Mouse (Mus musculus) ES-CJ7 (cell line): ENCODE measurements around the gene Itga2b.

Experiments used
- DNase-seq: peaks from one replicate; pipeline ENCODE4 v3.0.0; 2011; ENCODE audit warnings: low read depth, low spot score

The Itga2b gene

DNA sequence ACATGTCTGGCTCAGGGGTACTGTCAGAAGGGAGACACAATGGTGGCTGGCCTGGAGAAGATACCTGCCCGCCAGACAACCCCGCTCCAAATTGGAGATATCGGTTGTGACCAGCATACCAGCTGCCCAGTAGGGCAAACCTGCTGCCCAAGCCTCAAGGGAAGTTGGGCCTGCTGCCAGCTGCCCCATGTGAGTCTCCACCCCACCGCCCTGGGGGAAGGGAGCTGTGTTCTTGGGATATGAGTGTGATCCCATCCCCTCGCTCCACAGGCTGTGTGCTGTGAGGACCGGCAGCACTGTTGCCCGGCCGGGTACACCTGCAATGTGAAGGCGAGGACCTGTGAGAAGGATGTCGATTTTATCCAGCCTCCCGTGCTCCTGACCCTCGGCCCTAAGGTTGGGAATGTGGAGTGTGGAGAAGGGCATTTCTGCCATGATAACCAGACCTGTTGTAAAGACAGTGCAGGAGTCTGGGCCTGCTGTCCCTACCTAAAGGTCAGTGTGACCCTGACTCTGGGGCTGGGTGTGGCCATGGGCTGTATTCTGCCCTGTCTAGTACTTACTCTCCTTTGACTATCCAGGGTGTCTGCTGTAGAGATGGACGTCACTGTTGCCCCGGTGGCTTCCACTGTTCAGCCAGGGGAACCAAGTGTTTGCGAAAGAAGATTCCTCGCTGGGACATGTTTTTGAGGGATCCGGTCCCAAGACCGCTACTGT is 34.0 kb downstream of the Itga2b start:
- DNase-seq: no peak

DNA sequence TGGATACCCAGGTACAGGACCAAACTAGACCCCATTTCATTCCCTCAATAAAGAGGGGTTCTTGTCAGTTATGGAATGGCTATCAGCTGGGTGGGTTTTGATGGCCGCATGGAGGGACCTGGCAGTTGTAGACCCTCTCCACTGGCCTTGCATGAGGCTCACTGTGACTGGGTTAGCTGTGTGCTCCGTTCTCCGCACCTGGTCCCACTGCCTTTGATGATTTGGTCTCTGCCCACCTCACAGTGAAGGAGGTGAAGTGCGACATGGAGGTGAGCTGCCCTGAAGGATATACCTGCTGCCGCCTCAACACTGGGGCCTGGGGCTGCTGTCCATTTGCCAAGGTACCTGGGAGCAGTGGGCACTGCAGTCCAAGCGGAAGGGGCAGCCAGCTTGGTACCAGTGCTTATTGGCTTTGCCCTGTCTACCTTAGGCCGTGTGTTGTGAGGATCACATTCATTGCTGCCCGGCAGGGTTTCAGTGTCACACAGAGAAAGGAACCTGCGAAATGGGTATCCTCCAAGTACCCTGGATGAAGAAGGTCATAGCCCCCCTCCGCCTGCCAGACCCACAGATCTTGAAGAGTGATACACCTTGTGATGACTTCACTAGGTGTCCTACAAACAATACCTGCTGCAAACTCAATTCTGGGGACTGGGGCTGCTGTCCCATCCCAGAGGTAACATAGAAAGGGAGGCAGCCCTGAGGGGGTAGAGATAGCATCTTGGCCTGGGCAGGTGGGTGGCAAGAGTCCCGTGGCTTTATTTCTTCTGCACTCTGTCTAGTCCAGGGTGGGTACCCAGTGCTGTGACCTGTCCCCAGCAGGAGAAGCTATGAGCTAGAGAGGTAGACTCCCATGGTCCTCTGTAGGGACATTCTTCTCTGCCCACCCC is 34.9 kb downstream of the Itga2b start:
- DNase-seq: no peak

DNA sequence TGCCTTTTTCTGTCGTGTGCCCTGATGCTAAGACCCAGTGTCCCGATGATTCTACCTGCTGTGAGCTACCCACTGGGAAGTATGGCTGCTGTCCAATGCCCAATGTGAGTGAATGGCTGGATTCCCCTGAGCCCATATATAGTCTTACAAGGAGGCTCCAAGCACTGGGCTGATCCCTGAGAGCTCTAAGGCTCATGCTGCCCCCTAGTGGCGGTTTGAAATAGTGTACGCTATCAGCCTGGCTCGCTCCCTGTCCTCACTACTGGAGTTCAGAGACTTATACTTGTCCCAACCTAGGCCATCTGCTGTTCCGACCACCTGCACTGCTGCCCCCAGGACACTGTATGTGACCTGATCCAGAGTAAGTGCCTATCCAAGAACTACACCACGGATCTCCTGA is 35.5 kb downstream of the Itga2b start:
- DNase-seq: peak; percentile 91

DNA sequence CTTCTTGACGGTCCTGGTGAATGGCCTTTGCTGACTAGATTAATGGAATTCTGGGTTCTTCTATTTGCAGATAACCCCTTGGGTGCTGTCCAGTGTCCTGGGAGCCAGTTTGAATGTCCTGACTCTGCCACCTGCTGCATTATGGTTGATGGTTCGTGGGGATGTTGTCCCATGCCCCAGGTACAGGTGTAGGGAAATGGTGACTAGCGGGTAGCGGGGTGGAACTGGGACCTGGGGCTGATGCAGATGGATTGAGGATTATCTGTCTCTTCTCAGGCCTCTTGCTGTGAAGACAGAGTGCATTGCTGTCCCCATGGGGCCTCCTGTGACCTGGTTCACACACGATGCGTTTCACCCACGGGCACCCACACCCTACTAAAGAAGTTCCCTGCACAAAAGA is 36.1 kb downstream of the Itga2b start:
- no peak for DNase-seq

DNA sequence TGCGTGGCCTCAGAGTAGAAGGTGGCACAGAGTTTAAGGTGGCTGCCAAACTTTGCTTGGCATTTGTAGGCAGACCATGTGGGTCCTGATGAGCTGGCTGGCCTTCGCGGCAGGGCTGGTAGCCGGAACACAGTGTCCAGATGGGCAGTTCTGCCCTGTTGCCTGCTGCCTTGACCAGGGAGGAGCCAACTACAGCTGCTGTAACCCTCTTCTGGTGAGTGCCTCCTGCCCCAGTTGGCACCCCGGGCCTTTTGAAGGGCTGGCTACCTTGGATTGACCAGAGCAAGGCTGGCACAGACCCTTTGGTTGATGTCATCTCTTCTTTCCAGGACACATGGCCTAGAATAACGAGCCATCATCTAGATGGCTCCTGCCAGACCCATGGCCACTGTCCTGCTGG is 37.0 kb downstream of the Itga2b start:
- DNase-seq: no peak

DNA sequence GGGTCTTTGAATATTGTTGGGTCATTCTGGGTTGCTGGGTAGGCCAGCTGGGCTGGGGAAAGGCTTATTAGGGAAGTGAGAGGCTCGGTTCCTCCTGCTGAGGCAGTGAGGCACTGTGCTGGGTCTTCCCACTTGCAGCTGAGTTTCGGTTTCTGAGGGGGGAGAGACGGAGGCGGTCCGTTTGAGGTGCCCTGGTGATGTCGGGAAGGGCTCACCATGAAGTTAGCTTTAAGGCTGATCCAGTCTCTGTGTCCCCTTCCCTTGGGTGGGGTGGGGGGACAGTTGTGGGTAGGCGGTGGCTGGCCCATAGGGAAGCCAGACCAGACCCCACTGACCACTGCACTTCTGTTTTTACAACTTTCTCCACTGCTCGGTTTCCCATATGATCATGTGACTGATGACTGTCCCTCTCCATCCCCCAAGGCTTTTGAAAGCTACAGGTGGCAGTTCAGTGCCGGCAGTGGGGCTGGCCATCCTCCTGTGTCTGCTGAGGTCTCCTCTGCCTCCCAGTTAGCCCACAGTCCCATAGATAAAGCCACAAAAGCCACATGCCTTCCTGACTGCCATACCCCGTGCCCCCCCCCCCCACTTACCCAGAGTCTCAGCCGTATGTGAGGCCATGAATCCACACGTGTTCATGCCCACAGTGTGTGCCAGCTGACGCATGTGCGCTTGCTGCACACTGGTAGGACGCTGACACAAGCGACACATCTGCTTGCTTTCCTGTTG is 37.6 kb downstream of the Itga2b start:
- no peak for DNase-seq

DNA sequence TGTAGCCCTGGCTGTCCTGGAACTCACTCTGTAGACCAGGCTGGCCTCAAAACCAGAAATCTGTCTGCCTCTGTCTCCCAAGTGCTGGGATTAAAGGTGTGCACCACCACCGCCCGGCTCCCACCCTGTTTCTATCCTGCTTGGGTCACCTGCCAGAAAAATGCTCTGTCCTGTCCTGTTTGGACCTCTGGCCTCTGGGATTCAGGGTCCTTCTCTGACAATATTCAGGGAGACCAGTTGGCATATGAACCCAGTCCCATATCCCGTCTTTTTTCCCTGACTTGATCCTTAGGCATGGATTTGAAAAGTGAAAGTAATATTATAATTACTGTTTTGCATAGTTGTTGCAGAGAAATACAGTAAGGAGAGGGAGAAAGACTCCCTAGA is 38.2 kb downstream of the Itga2b start:
- no peak for DNase-seq

DNA sequence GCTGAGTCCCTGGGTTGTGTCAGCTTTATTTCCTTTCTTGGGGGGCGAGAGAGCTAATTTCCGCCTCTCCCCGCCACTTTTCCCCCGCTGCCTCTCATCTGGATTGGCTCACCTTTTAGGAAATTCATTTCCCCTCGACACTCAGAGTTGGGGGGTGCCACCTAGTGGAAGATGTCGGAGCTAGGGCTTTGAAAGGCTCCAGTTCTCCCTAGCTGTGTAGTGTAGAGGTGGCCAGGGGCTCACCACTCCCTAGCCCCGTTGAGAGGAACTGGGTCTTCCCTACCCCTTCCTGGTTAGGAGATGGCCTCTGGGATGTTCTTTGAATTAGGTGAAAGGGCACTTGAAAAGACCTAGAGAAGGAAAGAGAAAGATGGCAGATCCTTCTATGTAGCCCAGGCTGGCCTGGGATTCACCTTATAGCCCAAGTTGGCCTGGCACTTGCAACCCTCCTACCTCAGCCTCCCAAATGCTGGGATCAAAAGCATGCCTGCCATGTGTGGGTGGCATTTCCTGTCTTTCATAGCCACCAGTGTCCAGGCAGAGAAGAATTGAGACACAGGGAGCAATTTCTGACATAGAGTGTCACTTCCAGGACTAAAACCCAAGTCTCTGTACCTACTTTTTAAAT is 38.8 kb downstream of the Itga2b start:
- DNase-seq: peak; percentile 90

DNA sequence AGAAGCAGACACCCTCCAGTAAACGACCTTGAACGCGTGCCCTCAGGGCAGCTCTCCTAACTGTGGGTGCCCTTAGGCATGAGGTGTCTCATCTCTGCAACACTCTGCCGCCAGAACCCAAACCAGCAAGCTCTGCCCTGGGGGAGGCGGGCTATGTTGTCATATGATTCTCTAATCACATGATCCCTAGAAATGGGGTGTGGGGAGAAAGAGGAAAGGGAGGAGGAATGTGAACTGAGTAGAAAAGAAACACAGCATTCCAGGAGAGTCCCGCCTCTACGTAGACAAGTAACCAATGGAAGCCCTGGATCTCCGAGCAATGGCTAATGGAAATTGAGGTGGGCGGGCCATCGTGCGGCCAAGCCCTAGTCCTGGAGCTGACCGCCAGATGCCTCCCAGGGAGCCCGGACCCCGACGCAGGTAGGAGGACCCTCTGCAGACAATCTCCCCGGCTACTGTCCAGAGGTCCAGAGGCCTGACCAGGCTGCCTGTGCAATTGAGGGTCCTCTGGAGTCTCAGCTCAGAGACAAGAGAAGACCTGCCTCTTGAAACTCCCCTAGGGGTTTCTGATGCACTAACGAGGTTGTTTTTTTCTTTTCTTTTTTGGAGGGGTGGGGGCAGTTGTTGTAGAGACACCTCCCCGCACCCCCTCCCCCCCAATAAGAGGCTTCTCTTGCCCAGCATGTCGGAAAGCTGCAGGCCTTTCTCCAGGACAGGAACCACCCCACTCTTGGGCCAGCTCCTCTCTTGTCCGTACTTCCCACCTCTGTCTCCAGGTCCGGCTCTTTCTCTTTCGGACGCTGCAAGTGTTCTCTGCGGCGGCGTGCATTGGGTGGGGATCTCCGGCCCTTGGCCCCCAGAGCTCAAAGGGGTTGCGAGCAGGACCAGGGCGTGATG is 39.6 kb downstream of the Itga2b start, which contains the start of gene Grn:
Gene Grn (plus strand): TSS at position 195 of the 897 bp plus-strand sequence.
- DNase-seq: peak; percentile 97

DNA sequence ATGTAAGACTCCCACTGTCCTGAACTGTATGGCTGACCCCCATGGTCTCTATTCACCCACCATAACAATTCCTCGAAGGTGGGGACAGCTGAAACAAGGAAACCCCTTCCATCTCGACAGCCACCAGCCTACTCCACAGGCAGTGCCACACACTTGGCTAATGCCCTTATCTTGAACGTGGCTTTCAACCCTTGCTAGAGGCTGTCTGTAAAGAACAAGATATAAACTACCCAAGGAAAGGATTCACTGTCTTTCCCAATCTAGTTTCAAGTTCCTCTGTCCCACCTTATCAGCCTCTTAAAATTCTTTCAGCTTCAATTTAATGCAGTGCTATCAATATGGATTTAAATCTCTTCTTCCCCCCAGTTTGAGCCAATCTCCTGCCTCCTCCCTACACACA is 40.4 kb downstream of the Itga2b start:
- DNase-seq: no peak

DNA sequence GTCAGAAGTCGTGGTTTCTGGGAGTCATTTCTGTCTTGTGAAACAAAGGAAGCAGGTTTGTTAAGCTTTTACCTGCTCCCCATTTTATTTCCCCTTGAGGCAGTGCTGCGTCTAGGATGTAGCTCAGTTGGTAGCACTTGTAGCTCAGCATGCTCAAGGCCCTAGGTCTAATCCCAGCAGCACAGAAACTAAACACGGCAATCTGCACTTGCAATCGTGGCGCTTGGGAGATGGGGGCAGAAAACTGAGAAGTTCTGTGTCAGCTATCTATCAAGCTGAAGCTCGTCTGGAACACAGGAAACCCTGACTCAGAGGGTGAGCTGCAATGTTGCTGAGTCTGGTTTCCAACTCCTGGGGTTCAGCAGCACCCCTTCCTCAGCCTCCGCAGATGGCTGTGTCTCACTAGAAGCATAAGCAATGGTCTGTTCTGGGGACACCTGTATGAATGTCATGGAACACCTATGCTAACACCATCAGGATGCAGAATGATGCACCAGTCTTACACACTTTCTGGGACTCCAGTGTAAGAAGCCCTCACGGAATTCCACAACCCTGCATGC is 40.9 kb downstream of the Itga2b start:
- DNase-seq: no peak

DNA sequence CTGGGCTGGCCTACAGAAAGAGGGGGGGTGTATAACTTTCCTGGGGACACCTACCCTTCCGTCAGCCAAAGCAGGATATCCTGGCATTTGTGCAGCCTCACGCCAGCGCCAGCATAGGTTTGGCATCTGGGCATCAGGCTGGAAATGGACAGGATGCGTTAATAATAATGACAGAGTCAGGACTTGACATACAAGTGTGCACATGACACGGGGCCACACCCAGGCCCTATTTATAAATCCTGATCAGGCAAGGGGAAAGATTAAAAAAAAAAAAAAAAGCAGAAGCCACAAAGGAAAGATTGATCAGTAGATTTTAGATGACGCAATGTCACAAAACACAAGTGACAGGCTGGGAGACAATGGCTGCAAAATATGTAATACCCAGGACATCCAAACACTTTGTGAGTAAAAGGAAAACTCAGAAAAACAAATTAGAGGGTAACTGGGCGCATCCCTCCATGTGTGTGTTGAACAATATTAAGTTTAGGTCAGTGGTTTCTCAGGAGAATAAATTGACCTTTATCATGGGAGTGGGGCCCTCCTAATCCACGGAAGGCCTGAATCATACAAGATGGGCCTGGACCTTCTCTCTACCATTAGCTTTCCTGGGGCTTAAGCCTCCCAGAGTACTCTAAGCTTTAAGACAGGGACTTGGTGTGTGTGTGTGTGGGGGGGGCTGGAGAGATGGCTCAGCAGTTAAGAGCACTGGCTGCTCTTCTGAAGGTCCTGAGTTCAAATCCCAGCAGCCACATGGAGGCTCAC is 44.2 kb downstream of the Itga2b start:
- DNase-seq: no peak

DNA sequence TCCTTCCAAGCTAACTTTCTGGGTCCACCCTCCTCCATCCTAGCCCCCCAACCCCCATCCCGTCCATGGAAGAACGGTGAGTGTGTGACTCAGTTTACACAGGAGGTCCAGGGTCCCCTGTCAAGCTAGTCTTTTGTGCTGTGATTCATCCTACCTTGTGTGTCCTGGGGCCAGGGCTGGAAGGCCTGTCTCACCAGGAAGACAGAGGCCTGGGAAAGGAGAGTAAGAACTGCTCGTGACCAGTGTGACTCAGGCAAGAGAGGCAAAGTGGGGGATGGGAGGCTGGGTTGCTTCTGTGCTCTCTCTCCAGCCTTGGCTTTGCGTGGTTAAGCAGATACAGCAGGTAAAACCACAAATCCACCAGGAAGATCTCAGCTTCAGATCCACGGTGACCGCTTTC is 45.3 kb downstream of the Itga2b start:
- no peak for DNase-seq

DNA sequence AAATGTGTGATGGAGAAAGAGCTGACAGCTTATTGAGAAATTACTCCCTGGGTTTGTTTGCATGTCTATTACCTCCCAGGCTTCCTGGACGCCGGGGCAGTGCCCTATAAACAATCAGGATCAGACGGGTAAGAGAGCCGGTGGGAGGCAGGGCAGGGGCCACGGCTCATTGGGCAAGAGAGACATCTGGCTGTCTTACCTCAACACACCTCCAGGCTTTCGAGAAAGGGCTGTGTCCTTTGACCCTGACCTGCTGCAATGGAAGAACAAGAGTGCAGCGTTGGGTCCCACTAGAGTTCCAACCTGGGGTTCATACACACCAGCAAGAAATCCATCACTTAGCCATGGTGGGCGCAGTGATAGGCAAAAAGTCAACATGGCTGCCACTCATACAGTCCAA is 48.4 kb downstream of the Itga2b start:
- no peak for DNase-seq

DNA sequence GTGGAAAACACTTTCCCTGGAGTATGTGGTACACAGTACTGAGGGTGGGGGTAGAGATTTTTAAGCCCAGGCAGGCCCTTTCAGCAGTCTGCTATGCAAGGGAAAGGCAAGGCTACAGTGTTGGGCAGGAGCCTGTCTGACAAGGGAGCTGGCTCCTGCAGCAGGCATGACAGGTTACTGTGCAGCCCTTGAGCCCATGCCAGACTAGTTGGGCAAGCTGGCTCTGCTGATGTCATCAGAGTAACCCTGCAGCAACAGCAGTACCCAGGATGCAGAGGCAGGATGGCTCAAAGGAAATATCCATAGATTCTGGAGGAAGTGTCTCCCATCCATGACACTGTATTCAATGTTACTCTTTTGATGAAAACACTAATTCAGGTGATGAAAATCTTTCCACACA is 51.0 kb downstream of the Itga2b start:
- no peak for DNase-seq

DNA sequence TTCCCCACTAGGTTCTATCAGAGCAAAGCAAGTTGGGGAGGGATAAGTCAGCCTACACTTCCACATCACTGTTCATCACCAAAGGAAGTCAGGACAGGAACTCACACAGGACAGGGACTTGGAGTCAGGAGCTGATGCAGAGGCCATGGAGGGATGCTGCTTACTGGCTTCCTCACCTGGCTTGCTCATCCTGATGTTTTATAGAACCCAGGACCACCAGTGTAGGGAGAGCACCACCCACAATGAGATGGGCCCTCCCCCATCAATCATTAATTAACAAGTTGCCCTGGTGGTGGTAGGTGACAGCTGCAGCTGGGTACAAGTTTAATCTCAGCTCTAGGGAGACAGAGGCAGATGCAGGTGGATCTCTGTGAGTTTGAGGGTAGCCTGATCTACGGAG is 52.8 kb downstream of the Itga2b start:
- no peak for DNase-seq

DNA sequence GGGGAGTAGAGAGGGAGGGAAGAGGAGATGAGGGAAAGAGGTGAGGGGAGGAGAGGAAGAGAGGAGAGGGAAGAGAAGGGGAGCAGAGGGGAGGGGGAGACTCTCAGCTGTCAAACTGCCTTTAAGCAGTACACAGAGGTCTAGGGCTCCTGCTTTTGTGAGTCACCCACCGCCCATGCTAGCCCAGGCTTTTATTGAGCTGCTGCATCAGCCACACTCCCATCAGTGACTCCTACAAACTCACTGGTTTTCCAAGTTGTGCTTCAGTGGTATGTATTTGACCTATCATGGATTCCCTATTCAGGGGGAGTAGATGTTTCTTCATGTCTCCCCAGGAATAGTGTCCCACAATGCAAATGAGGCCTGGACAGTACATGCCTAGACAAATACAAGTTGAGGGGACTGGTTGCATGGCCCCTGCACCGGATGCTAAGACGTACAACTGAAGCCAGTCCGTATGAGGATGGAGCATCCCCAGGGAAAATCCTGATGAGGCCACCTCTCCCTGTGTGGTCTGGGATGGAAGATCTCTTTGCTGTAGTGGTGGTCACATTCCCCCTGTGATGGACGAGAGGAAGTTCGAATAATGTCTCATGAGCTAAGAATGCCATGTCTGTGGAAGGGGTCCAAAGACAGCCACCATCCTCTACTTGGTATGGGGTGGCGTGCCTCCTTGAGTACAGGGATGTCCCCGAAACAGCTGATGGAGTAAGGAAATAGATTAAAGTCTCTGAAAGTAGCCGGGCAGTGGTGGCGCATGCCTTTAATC is 54.7 kb downstream of the Itga2b start:
- no peak for DNase-seq

DNA sequence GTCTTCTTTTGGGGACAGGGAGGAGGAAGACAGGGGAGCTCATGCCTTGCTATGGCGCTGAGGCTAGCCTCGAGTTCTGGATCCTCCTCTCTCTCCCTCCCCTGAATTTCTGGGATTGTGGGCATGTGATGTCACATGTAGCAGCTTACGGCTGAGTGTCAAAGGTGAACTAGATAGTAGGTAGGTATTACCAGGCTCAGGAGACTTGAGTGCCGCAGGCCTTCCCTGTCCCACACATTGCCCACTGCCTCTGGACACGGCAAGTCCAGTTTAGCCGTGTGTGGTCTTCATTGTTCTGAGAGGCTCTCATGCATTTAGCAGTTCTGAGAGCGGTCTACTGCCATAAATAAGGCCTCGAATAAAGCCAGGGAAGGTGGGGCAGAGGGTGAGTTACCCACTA is 56.9 kb downstream of the Itga2b start:
- no peak for DNase-seq

DNA sequence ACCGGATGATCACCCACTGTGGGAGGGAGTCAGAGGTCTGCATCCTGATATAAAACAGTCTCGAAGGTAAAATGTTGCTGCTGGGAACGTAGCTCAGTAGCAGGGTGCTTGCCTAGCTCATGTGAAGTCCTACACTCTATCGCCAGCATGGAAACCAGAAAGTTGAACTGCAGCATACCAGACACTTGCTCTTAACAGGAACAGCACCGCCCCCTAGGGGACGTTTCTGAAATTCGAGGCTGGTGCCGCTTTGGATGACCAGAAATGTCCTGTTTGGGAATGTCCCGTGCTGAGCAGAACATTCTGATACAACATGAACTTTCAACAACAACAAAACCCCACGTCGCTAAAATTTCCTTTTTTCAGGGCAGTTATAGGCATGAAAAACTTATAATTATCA is 58.2 kb downstream of the Itga2b start:
- peak; percentile 93 for DNase-seq
